Mouse (Mus musculus) megakaryocyte, embryonic 14.5 days (primary cell): Measurements from ENCODE around the gene Lig1.

Experiments used
- FLI1 ChIP-seq: IDR thresholded peaks from 2 replicates; pipeline ENCODE4 v1.6.1; 2012; ENCODE audit warnings: low read length, inconsistent platforms, mixed read lengths
- GATA1 ChIP-seq: IDR thresholded peaks from 3 replicates; pipeline ENCODE4 v1.6.1; 2012; ENCODE audit warnings: mixed read lengths, low read length, inconsistent platforms, borderline replicate concordance

GRCm38 (mm10) chr7:13310493-13311199 is 33.6 kb downstream of the Lig1 start:
- no peak for TF ChIP-seq GATA1
- no peak for TF ChIP-seq FLI1
